Mouse (Mus musculus): ENCODE measurements around the gene Lrfn4. TPM values are rescaled to one million over a fixed set of nuclear protein-coding genes. Genes with fewer than 3 reads are reported as not detected.

The Lrfn4 gene
- total and polyA plus RNA-seq, 2 experiments from 2014 or later: 1.7 to 45.8 TPM

DNA sequence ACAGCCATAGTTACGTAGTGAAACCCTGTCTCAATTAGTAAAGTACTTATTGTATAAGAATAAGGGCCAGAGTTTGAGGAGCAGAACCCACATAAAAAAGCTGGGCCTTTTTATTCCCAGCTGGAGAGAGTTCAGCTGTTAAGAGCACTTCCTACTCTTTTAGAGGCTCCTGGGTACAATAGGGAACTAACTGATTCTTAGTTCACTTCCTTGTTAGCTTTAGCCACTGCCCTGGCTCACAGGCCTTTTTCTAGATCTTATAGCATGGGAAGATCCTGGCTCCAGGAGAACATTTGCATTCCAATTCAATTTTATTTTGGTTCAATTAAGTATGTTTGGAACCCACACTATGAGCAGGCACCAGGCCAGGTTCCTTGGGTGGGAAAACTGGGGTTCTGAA, 43.8 kb downstream of the Lrfn4 start:
- WGBS: 86% methylated on average over 1 of the region's 1 CpGs
- DNase-seq (ENCODE audit: low spot score): no peak
- H3K4me3 ChIP-seq (ENCODE audit: low read depth, low read length): no peak overlapping the region
- peaks cover 5% of the 10 kb centered on the region; the same call in 1 of the 2 replicates for H3K4me1 ChIP-seq (ENCODE audit: control insufficient read depth, insufficient read depth)
- no peak overlapping the region for H3K4me2 ChIP-seq (ENCODE audit: low read depth, low read length)
- no peaks in the 10 kb centered on the region for H3K27me3 ChIP-seq (ENCODE audit: control insufficient read depth, insufficient read depth, low read length)
- no peaks in the 10 kb centered on the region for H3K9me3 ChIP-seq (replicated peaks; ENCODE audit: control insufficient read depth, low read length)
- H3K27ac ChIP-seq (ENCODE audit: low read depth): no peak overlapping the region
- H3K36me3 ChIP-seq (replicated peaks; ENCODE audit: control insufficient read depth, insufficient read depth, low read length): no peaks in the 10 kb centered on the region
- no peak for ATAC-seq (ENCODE audit: insufficient read depth, low read depth)
- TF ChIP-seq EP300 (IDR thresholded peaks at IDR 0.05; ENCODE audit: low read depth) (no peak), CTCF (IDR thresholded peaks at IDR 0.05; ENCODE audit: low read depth) (no peak)
- no peak overlapping the region for H3K9ac ChIP-seq (replicated peaks; ENCODE audit: low read depth, low read length)

DNA sequence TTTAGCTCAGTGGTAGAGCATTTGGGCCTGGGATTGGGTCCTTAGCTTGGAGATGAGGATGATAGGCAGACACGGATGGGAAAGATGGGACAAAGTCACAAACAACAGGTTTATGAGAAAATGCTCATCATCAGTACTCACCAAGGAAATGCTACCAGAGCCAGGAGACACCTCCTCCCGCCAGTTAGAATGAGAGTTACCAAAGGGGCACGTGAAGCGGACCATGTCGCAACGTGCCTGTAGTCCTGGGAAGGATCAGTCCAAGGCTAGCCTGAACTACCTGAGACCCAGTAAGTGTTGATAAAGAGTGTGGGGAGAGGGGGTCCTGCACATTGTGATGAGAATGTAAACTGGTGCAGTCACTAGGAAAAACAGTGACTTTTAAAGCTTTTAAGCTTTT, 44.7 kb downstream of the Lrfn4 start:
- TF ChIP-seq EP300 (IDR thresholded peaks at IDR 0.05; ENCODE audit: low read depth) (no peak), CTCF (IDR thresholded peaks at IDR 0.05; ENCODE audit: low read depth) (no peak)
- peaks cover 5% of the 10 kb centered on the region; the same call in 1 of the 2 replicates for H3K4me1 ChIP-seq (ENCODE audit: control insufficient read depth, insufficient read depth)
- H3K4me3 ChIP-seq (ENCODE audit: low read depth, low read length): no peak overlapping the region
- no peaks in the 10 kb centered on the region for H3K36me3 ChIP-seq (replicated peaks; ENCODE audit: control insufficient read depth, insufficient read depth, low read length)
- no peaks in the 10 kb centered on the region for H3K9me3 ChIP-seq (replicated peaks; ENCODE audit: control insufficient read depth, low read length)
- no peaks in the 10 kb centered on the region for H3K27me3 ChIP-seq (ENCODE audit: control insufficient read depth, insufficient read depth, low read length)
- DNase-seq (ENCODE audit: low spot score): no peak
- H3K27ac ChIP-seq (ENCODE audit: low read depth): no peak overlapping the region
- no peak for ATAC-seq (ENCODE audit: insufficient read depth, low read depth)
- H3K9ac ChIP-seq (replicated peaks; ENCODE audit: low read depth, low read length): no peak overlapping the region
- no peak overlapping the region for H3K4me2 ChIP-seq (ENCODE audit: low read depth, low read length)
- 87% methylated on average over 6 of the region's 6 CpGs for WGBS

DNA sequence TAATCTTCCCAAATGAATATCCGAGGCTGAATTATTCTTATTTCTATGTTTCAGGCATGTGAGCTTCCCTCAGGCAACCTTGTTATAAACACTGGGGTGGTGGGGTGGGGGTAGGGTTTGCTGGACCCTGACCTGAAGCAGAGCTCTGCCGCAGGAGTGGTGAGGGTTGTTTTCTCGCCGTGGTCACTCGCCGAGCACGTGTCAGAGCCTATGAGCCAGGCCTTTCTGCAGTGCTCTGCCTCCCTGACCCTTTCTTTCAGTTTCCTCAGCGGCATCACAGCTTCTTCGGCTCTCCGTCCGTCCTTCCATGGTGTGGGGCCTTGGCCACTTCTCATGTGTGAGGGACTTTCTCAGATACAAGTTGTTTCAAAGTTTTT, 45.2 kb downstream of the Lrfn4 start:
- DNase-seq (ENCODE audit: low spot score): no peak
- H3K27ac ChIP-seq (ENCODE audit: low read depth): no peak overlapping the region
- no peak overlapping the region for H3K4me2 ChIP-seq (ENCODE audit: low read depth, low read length)
- H3K4me3 ChIP-seq (ENCODE audit: low read depth, low read length): no peak overlapping the region
- ATAC-seq (ENCODE audit: insufficient read depth, low read depth): no peak
- no peak overlapping the region for H3K9ac ChIP-seq (replicated peaks; ENCODE audit: low read depth, low read length)
- H3K36me3 ChIP-seq (replicated peaks; ENCODE audit: control insufficient read depth, insufficient read depth, low read length): no peaks in the 10 kb centered on the region
- H3K27me3 ChIP-seq (ENCODE audit: control insufficient read depth, insufficient read depth, low read length): no peaks in the 10 kb centered on the region
- TF ChIP-seq EP300 (IDR thresholded peaks at IDR 0.05; ENCODE audit: low read depth) (no peak), CTCF (IDR thresholded peaks at IDR 0.05; ENCODE audit: low read depth) (no peak)
- 83% methylated on average over 11 of the region's 11 CpGs for WGBS
- H3K4me1 ChIP-seq (ENCODE audit: control insufficient read depth, insufficient read depth): peaks cover 5% of the 10 kb centered on the region; the same call in 1 of the 2 replicates
- H3K9me3 ChIP-seq (replicated peaks; ENCODE audit: control insufficient read depth, low read length): no peaks in the 10 kb centered on the region

DNA sequence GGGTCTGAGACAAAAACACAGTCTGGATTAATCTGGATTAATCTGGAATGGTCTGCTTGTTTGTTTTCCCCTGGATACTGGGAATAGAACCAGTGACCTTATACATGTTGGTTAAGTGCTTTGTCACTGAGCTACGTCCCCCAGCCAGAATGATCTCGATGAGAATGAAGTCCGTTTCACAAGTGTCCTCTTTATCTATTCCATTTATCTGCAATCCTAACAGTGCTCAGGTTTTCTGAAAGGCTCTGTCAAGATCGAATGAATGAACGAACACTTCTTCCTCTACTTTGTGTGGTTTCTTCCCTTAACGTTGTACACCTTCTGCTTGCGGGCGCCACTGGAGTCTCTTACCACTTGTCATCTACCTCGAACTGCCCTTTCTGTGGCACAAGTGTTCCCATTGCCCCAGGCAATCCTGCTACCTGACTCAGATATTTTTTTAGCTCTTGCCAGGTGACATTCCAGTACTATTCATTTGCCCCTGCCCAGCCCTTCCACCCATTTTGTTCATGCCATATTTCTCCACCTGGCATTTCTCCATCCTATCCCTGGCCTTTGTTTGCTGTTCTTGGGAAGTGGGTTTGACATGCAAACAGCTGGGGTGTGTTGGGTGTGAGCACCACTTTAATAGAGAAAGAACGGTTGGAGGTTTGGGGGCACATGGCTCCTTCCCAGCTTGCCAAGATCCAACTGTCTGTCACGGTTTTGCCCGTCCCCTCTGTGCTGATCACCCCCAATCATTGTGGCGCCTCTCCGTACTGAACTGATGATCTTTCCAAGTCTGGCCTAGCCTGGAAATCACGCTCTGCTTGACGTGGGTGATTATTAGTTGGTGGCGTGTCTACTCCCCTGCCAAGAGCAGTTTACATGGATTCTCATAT, 45.9 kb downstream of the Lrfn4 start:
- ATAC-seq (ENCODE audit: insufficient read depth, low read depth) (no peak), DNase-seq (ENCODE audit: low spot score) (no peak)
- TF ChIP-seq CTCF (IDR thresholded peaks at IDR 0.05; ENCODE audit: low read depth): no peak
- TF ChIP-seq EP300 (IDR thresholded peaks at IDR 0.05; ENCODE audit: low read depth): no peak
- no peak overlapping the region for H3K9ac ChIP-seq (replicated peaks; ENCODE audit: low read depth, low read length)
- peaks cover 5% of the 10 kb centered on the region; the same call in 1 of the 2 replicates for H3K4me1 ChIP-seq (ENCODE audit: control insufficient read depth, insufficient read depth)
- H3K4me3 ChIP-seq (ENCODE audit: low read depth, low read length): no peak overlapping the region
- no peak overlapping the region for H3K4me2 ChIP-seq (ENCODE audit: low read depth, low read length)
- H3K27ac ChIP-seq (ENCODE audit: low read depth): no peak overlapping the region
- whole genome bisulfite sequencing: 79% methylated on average over 17 of the region's 17 CpGs
- H3K27me3 ChIP-seq (ENCODE audit: control insufficient read depth, insufficient read depth, low read length): no peaks in the 10 kb centered on the region
- no peaks in the 10 kb centered on the region for H3K9me3 ChIP-seq (replicated peaks; ENCODE audit: control insufficient read depth, low read length)
- no peaks in the 10 kb centered on the region for H3K36me3 ChIP-seq (replicated peaks; ENCODE audit: control insufficient read depth, insufficient read depth, low read length)

DNA sequence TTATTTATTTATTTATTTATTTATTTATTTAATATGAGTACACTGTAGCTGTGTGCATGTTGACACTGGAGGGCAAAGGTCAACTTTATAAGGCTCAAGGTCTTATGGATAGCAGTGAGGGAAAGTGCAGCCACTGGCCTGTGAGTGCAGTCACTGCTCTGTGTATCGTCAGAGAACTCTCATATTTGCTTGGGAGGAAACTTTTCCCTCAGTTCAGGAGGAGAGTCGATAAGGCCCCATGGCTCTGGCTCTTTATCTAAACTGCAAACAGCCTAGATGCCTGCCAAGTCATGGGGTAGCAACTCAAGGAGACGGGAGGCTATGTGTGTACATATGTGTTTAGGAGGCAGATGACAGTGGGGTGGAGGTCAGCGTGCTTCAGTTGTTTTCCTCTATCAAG, 46.6 kb downstream of the Lrfn4 start:
- no peak overlapping the region for H3K4me3 ChIP-seq (ENCODE audit: low read depth, low read length)
- no peaks in the 10 kb centered on the region for H3K36me3 ChIP-seq (replicated peaks; ENCODE audit: control insufficient read depth, insufficient read depth, low read length)
- peaks cover 5% of the 10 kb centered on the region; the same call in 1 of the 2 replicates for H3K4me1 ChIP-seq (ENCODE audit: control insufficient read depth, insufficient read depth)
- WGBS: 15% methylated on average over 4 of the region's 4 CpGs
- ATAC-seq (ENCODE audit: insufficient read depth, low read depth) (peak; percentile 51), DNase-seq (ENCODE audit: low spot score) (no peak)
- H3K4me2 ChIP-seq (ENCODE audit: low read depth, low read length): no peak overlapping the region
- H3K9me3 ChIP-seq (replicated peaks; ENCODE audit: control insufficient read depth, low read length): no peaks in the 10 kb centered on the region
- no peak for TF ChIP-seq EP300 (IDR thresholded peaks at IDR 0.05; ENCODE audit: low read depth)
- peak overlapping the region; percentile 25; the same call in 1 of the 2 replicates for H3K27ac ChIP-seq (ENCODE audit: low read depth)
- H3K27me3 ChIP-seq (ENCODE audit: control insufficient read depth, insufficient read depth, low read length): no peaks in the 10 kb centered on the region
- H3K9ac ChIP-seq (replicated peaks; ENCODE audit: low read depth, low read length): no peak overlapping the region

Measured in heart, postnatal 0 days (tissue).